Mouse (Mus musculus): ENCODE results near the gene Slc34a3. TPM values are rescaled to one million over a fixed set of nuclear protein-coding genes. Genes with fewer than 3 reads are reported as not detected.
A peak's percentile ranks its signal among the peaks of the same experiment; 100 is the strongest.

Slc34a3 gene
- total RNA-seq, 4 experiments from 2014 or later: not detected

DNA sequence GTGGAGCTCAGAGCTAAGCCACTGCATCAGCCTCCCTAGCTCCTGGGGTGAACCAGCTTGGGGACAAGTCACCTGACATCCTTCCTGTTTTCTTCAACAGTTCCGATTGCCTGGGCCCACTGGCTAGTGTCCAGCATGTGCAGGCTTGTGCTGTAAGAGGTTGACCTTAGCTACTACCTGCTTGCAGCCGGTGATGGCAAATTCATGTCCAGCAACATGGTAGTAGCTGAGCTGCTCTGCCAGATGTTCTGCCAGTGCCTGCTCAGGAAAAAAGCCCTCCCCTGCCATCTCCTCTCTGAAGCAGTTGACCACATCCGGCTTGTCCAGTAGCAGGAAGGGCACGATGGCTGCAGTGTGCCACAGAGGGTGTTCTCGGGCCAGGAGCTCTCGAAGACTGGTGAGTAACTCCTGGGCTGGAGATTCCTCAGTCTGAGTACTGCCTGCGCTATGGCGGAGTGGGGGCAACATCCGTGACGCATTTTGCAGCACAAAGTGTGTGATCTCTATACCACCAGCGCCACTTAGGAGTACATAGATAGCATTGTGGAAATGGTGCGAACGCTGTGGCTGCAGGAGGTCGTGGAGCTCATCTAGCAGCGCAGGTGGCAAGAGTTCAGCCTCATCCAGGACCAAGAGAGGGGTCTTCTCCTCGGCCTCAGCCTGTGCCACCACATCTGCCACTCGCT, 39.5 kb downstream of the Slc34a3 start:
- no peak for DNase-seq (ENCODE audit: low spot score in 2 of 2)

DNA sequence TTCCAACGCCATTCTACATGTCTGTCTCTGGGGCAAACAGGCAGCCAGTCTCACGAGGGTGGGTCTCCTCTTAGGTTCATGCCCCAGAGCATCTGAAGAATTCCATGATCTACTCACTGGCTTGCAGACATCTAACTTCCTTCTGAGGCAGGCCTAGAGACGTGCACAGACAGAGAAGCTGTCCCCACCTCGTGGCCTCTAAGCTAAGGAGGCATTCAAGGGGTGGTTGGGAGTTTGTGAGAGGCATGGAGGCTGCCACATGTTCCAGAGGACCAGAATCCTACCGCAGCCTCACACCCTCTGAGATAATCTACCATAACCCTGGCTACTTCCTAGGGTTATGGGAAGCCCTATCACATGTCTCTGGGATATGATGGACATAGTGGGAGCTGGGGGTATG, 40.2 kb downstream of the Slc34a3 start:
- DNase-seq (ENCODE audit: low spot score in 2 of 2): no peak

DNA sequence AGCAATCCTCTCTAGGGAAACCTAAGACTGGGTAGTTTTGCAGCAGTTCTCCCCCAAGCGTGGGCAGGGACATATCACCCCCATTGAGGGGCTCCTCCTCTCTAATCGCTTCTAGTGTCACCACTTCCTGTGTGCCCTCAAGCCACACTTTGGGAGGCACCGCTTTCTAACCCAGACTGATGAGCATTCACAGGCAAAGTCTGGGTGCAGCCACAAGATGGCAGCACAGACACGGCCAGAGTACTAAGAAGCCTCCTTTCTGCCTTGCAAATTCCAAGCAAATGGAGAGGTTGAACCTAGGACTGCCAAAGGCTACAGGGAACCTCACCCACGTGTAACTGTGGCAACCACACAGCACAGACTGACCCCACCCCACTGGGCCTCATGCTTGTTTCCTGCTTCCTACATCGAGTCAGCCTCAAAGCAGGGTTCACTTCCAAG, 40.8 kb downstream of the Slc34a3 start:
- peak; percentile 69 to 80 for DNase-seq (ENCODE audit: low spot score in 2 of 2)

DNA sequence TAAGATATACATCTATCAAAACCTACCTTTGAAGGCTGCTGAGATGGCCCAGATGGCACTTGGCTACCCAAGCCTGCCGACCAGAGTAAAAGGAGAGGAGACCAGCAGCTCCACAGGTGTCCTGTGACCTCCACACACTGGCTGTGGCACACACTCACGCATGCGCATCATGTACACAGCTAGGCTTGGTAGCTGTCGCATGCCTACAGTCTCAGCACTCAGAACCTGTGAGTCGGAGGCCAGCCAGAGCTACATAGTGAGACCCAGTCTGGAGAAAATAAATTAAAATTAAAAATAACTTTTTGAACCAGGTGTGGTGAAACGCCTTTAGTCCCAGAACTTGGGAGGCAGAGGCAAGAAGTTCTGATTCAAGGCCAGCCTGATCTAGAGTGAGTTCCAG, 46.3 kb downstream of the Slc34a3 start:
- DNase-seq (ENCODE audit: low spot score in 2 of 2): no peak

DNA sequence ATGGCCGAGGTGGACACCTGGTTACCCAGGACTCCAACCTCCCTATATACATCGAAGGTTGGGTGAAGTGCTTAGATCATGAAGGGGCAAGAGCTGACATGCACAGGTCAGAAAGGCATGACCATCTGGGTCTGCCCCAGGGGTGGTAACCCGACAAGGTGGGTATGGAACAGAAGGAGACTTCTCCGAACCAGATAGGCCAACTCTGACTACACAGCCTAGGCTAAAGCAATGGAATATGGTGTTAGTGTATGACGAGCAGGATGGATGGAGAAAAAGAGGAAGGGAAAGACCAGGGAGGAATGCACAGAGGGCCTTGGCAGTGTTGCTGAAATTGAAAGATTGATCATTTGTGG, 47.6 kb downstream of the Slc34a3 start:
- no peak for DNase-seq (ENCODE audit: low spot score in 2 of 2)

DNA sequence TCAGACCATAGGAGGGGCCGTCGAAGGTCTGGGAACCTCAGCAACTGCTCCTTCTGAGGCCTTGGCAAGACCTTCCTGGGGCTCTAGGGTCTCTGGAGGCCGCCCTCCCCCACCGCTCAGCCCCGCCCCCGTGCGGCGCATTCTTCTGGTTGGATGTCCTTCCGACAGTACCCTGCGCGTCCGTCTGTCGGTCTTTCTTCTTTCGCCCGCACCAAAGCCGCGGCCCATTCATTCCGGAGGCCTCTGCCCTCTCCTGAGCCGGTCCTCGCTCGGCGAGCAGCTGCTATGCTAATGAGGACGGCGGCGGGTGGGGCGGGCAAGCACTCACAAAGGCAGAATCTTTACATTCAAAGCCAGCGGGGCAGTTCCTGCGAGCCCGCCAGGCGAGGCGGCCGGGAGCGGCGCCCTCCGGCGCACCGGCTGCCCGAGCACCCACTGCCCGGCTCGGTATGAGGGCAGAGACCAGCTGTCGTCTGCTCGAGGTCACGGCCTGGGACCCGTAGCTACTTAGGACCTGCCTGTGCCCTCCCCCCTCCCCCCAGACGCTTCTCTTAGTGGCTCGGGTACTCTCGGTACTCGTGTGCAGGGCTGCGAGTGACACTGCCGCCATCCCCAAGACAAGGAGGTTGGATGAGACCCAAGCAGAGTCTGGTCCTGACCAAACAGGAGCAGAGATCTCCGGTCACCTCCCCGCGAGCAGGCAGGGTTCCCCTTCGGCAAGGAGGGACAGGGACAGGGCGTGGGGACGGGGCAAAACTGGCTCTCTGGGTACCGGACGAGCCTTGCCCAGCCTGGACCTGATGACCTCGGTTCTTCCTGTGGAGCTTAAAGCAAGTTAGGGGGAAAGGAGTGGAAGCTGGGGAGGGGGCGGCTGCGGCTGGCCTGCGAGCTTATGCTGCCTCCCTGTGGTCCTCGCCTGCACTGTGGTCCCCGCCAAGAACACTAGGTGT, 48.3 kb downstream of the Slc34a3 start:
- no peak for DNase-seq (ENCODE audit: low spot score in 2 of 2)

DNA sequence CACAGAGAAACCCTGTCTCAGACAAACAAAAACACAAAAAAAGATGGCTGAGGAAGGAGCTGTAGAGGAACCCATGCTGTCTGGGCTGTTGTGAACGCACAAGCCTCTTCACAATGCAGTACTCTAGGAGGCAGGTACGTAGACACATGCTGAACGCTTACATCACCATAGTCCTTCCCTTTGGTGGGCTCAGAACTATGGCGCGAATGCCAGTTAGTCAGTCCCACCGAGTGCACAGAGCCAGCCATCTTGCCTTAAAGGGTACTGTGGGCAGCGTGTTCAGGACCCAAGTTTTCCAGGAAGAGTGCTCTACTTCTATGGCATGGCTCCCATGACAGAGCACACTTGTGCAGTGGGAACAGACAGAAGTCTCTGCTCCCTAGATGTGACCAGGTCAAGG, 49.7 kb downstream of the Slc34a3 start:
- no peak for DNase-seq (ENCODE audit: low spot score in 2 of 2)

DNA sequence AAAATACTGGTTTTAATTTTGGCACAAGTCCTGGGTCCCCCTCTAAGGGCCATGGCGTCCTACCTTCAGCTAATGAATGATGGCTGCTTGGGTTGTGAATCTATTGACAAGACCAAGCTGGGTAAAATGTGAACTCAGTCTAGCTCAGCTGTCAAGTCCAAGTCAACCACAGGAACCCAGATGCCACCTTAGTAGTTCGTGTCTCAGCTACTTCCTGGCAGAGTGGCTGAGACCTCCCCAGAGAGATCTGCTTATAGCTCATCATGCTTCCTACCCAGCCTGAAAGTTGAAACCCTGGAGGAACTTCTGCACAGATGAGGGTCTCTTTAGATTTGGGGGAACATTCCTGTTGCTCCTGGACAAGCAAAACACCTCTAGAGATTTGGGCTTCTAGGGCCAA, 50.8 kb downstream of the Slc34a3 start:
- DNase-seq (ENCODE audit: low spot score in 2 of 2): no peak

DNA sequence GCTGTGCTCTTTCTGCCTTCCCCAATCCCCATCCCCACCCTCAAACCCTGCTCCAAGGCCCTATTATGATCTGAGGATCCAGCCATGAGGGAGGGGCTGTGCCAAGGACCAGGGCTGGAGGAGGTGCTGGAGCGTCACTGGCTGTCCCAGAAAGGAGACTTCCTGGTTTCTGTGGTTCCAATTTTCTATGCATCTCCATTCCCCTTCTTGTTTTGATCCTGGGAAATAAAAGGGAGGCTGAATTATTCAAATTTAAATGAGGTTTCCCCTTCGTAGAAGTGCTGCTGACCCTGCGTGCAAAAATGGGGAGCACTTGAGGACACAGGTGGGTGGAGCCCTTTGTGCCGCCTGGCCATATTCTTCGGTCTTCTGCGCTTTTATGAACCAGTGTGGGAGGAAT, 51.5 kb downstream of the Slc34a3 start:
- DNase-seq (ENCODE audit: low spot score in 2 of 2): no peak

DNA sequence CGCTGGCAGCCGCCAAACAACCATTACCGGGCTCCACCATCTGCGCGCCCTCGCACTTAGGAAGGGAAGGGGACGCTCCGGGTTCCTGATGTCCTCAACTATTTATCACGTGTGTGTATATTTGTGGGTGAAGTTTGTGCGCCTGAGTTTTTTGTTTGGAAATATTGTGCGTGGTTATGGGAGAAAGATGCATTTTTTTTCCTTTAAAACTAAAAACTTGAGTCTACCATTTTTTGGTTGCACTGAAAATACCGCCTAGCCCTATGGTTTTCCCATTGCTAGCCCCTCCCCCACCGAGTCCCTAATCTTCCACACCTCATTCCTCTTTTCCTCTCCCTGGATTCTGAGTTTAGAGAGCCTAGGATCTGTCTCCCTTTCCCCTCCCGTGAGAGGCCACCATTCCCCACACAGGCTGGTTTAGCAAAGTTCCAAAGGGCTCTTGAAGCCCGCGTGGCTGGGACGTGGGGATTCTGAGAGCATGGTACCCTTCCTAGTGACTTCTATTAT, 52.2 kb downstream of the Slc34a3 start:
- DNase-seq (ENCODE audit: low spot score in 2 of 2): no peak

DNA sequence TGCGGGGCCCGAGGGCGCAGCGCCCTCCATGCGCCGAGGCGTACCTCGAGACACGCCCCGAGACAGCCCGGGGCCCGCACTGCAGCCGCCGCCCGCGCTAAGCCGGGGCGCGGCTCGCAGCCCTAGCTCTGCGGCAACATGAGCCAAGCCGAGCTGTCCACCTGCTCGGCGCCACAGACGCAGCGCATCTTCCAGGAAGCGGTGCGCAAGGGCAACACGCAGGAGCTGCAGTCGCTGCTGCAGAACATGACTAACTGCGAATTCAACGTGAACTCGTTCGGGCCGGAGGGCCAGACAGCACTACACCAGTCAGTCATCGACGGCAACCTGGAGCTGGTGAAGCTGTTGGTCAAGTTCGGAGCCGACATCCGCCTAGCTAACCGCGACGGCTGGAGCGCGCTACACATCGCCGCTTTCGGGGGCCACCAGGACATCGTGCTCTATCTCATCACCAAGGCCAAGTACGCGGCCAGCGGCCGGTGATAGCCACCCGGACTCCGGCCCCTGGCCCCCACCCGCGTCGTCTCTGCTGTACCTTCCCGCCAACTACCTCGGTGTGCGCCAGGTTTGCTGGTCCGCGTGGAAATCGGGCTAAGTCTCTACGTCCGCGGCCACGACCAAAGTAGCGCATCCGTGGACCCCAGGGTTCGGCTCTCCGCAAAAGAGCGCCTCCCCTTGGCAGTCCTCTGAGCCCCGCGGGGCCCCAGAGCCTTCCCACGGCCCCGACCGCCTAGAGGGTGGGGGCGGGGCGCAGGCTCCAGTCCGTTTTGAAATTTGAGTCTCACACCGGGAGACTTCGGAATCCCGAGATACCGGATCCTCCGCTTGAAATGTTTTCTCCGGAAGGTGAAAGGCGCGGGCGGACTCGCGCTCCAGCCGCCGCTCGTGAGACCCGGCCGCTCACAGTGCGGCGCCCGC, 52.9 kb downstream of the Slc34a3 start:
- DNase-seq (ENCODE audit: low spot score in 2 of 2): no peak

DNA sequence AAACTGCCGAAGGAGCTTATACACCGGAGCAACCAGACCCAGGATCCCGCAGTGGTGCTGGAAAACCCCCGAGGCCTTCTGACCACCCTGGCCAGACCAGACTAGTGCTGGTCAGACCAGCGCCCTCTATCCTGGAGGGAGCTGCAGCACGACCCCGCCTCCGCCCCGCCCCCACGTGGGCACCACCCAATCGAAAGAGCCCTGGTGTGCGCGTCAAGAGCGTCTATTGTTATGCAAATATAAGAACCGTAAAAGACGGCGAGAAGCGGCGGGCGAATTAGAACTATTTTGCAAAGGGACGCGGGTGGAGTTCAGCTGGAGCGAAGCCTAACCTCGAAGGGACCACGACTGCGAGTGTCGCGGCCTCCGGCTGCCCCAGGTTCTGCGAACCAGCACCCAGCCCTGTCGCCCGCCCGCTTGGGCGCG, 53.7 kb downstream of the Slc34a3 start, which contains the start of gene Nrarp:
Gene Nrarp (plus strand): TSS at position 281 of the 426 bp plus-strand sequence.
- DNase-seq (ENCODE audit: low spot score in 2 of 2): peak; percentile 81 to 82

DNA sequence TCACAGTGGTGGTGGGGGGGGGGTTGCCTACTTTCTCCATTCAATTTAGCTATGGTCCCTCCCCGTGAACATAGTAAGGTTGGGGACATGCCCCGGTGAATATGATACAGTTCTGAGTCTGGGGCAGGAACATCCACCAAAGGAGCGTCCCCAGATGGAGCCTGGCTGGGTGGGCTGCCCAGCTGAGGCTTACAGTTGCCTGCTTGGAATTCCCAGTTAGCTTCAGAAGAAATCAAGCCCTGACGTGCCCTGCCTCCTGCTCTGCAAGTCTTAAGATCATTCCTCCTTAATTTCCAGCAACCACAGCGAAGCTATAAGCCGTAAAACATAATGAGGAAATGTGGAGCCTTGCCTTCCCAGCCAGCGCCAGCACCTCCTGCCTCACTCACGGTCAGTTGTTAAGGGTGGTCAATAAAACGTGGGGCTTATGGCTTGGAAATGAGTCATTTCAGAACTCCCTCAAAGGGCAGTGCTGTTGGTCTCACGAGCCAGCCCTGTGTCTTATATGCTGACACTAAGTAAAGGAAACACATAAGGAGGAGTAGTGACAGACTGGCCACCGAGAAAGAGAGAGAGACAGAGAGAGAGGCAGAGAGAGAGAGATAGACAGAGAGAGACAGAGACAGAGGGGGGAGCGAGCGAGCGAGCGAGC, 54.5 kb downstream of the Slc34a3 start:
- no peak for DNase-seq (ENCODE audit: low spot score in 2 of 2)

Other genes starting within 250 kb of the Slc34a3 start
- gene Nsmf, start 180.0 kb downstream of the Slc34a3 start, total RNA-seq (2022): 1 to 10 TPM; 5.6 to 8.4 (median 7.2) TPM
- not detected for gene Entpd8, start 154.1 kb downstream of the Slc34a3 start, total RNA-seq (2022)
- not detected for gene Noxa1, start 139.2 kb downstream of the Slc34a3 start, total RNA-seq (2022)
- gene Nrarp, start 53.6 kb downstream of the Slc34a3 start, total RNA-seq (2022): 1 to 10 TPM; 3.0 to 7.1 (median 5.9) TPM
- gene Tor4a, start 37.5 kb downstream of the Slc34a3 start, total RNA-seq (2022): under 1 TPM; 0.48 to 0.92 (median 0.76) TPM
- 10 to 100 TPM; 20.8 to 28.3 (median 22.6) TPM for gene Nelfb, start 22.9 kb downstream of the Slc34a3 start, total RNA-seq (2022)
- gene Stpg3, start 19.7 kb downstream of the Slc34a3 start, total RNA-seq (2022): not detected
- not detected for gene Fam166a, start 15.6 kb downstream of the Slc34a3 start, total RNA-seq (2022)
- gene Tubb4b, start 9.7 kb downstream of the Slc34a3 start, total RNA-seq (2022): 100 to 1,000 TPM; 228 to 239 (median 232) TPM
- not detected for gene Rnf224, start 2.4 kb upstream of the Slc34a3 start, total RNA-seq (2022)
- under 1 TPM; 0.36 to 0.87 (median 0.69) TPM for gene Rnf208, start 7.9 kb upstream of the Slc34a3 start, total RNA-seq (2022)
- gene Cysrt1, start 8.1 kb upstream of the Slc34a3 start, total RNA-seq (2022): not detected
- gene AL732309.1, start 12.5 kb upstream of the Slc34a3 start, total RNA-seq (2022): 1 to 10 TPM in 2 of 4 experiments, under 1 TPM in 2; 0.54 to 1.8 (median 1.2) TPM
- 10 to 100 TPM; 11.7 to 14.1 (median 13.1) TPM for gene Tmem203, start 21.1 kb upstream of the Slc34a3 start, total RNA-seq (2022)
- gene Tprn, start 28.3 kb upstream of the Slc34a3 start, total RNA-seq (2022): 1 to 10 TPM; 2.0 to 5.3 (median 2.6) TPM
- 10 to 100 TPM; 29.0 to 36.4 (median 31.2) TPM for gene Ssna1, start 38.1 kb upstream of the Slc34a3 start, total RNA-seq (2022)
- 10 to 100 TPM; 30.4 to 33.4 (median 31.3) TPM for gene Anapc2, start 38.1 kb upstream of the Slc34a3 start, total RNA-seq (2022)
- gene Tmem210, start 53.8 kb upstream of the Slc34a3 start, total RNA-seq (2022): not detected
- not detected for gene Lrrc26, start 55.6 kb upstream of the Slc34a3 start, total RNA-seq (2022)
- gene Grin1, start 84.8 kb upstream of the Slc34a3 start, total RNA-seq (2022): not detected
- gene Man1b1, start 98.0 kb upstream of the Slc34a3 start, total RNA-seq (2022): 10 to 100 TPM; 13.9 to 15.0 (median 14.4) TPM
- 10 to 100 TPM; 12.8 to 20.3 (median 16.7) TPM for gene Dpp7, start 122.0 kb upstream of the Slc34a3 start, total RNA-seq (2022)
- 10 to 100 TPM in 1 of 4 experiments, 1 to 10 TPM in 3; 3.6 to 11.9 (median 4.8) TPM for gene Uap1l1, start 131.3 kb upstream of the Slc34a3 start, total RNA-seq (2022)
- gene Sapcd2, start 138.0 kb upstream of the Slc34a3 start, total RNA-seq (2022): not detected
- 1 to 10 TPM; 3.8 to 8.0 (median 6.2) TPM for gene Entpd2, start 161.5 kb upstream of the Slc34a3 start, total RNA-seq (2022)
- 10 to 100 TPM; 12.6 to 19.9 (median 15.7) TPM for gene Npdc1, start 165.0 kb upstream of the Slc34a3 start, total RNA-seq (2022)
- not detected for gene Fut7, start 188.9 kb upstream of the Slc34a3 start, total RNA-seq (2022)
- 10 to 100 TPM; 14.6 to 19.4 (median 16.0) TPM for gene Abca2, start 194.3 kb upstream of the Slc34a3 start, total RNA-seq (2022)
- 1 to 10 TPM in 1 of 4 experiments, under 1 TPM in 2, not detected in 1; 0.64 to 1.1 (median 0.77) TPM for gene Clic3, start 222.5 kb upstream of the Slc34a3 start, total RNA-seq (2022)
- 10 to 100 TPM; 11.2 to 15.0 (median 14.9) TPM for gene Paxx, start 226.7 kb upstream of the Slc34a3 start, total RNA-seq (2022)
- gene Ptgds, start 235.7 kb upstream of the Slc34a3 start, total RNA-seq (2022): not detected

All from gastrocnemius, adult 8-10 months (tissue).